Mouse (Mus musculus): ENCODE data around the gene Flna.

Flna gene

GRCm38 (mm10) chrX:74249615-74250014, at the start of gene Flna:
Gene Flna (minus strand): TSS chrX:74249820.
- peak; percentile 63 for DNase-seq

DNA sequence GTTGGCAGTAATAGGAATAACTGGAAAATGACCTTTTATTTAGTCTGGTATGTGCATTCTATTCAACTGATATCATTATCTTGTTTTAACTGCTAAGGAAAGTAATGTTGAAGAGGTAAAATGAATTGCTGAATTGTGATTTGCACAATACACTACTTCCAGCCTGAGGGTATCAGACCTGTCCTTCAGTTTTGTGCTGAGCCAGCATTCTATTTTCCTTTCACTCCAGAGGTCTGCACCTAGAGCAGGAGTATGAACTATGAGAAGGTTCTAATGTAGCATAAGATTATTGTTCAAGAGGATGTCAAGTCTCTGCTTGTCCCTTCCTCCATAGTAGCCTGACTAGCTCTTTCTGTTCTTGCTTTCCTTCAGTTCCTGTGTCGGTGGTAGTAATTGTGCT, 48.7 kb upstream of the Flna start:
- DNase-seq = no peak

GRCm38 (mm10) chrX:74296538-74297448, 47.2 kb upstream of the Flna start, which contains the start of gene Atp6ap1:
Gene Atp6ap1 (plus strand): TSS chrX:74297097.
- peak; percentile 86 for DNase-seq

- no peak for DNase-seq
Measured at GRCm38 (mm10) chrX:74293431-74293830, 43.8 kb upstream of the Flna start.

- DNase-seq = no peak
Measured at GRCm38 (mm10) chrX:74283092-74283437, 33.4 kb upstream of the Flna start.

DNA sequence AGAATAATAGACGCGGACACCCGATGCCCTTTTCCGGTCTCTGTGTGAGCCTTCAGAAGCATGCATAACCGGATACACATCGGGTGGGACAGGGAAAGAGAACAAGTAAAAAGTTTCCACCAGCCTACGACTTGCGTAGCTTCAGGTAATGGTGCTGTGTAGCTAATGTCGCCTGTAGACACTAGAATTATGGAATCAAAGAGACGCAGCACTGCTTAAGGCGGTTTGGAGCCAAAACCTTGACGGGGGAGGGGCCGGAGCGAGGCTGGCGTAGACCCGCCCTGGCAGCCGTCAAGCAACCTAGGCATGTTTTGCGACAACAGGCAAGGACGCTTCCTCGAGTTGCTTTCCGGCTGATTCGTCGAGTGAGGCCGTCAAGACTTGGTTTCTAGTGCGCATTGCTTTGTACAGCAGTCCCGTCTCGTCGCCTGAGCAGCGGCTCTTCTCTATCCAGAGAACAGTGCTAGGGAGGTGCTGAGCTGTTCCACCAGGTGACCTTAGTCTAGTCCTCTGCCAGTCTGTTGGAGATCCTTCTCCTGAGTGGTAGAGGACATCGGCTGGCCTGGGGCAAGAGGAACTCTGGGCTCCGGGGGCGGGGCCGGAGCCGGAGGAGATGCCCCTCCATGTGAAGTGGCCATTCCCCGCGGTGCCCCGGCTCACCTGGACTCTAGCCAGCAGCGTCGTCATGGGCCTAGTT, 32.9 kb upstream of the Flna start:
- peak; percentile 79 for DNase-seq

- DNase-seq = peak; percentile 23
Measured at GRCm38 (mm10) chrX:74281732-74282394, 32.2 kb upstream of the Flna start, which contains the start of the genes Taz and Dnase1l1. Gene Taz (plus strand): TSS chrX:74281912. Gene Dnase1l1 (minus strand): TSS chrX:74282337.

- no peak for DNase-seq
Measured at GRCm38 (mm10) chrX:74281041-74281731, 31.6 kb upstream of the Flna start.

GRCm38 (mm10) chrX:74277916-74278315, 28.3 kb upstream of the Flna start:
- no peak for DNase-seq

GRCm38 (mm10) chrX:74273422-74274322, 24.1 kb upstream of the Flna start:
- no peak for DNase-seq

DNA sequence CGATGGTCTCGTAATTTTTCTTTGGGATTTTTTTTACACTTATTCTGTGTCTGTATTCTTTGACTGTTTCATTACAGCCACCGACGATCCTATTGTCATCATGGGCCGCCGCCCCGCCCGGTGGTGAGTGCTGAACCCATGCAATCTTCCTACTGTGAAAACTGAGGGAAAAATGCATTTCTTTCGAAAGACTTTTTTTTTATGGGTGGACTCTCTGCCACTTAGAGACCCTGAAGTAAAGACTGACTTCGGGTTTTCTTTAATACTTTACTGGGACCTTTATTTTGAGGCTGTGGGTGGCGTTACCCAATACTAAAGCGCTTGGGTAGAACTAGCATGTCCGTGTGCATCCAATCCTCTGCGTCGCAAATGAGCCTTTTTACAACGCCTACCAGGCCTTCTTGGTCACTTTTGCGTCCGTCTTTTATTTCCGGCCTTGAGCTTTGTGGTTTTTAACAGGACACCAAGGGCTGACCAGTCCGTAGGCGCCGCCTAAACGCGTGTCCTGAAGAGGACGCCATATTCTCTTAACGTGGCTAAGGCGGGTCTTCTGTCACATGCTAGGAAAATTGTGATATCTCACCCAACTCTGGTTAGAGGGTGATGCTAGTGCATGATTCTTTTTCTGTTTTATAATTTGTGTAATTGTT, 21.4 kb upstream of the Flna start:
- DNase-seq = no peak

- peak; percentile 76 for DNase-seq
Measured at GRCm38 (mm10) chrX:74270062-74270901, 20.7 kb upstream of the Flna start, which contains the start of gene Rpl10. Gene Rpl10 (plus strand): TSS chrX:74270812.

GRCm38 (mm10) chrX:74269736-74270061, 20.1 kb upstream of the Flna start:
- DNase-seq = no peak

- DNase-seq = no peak
Measured at GRCm38 (mm10) chrX:74257746-74258145, 8.1 kb upstream of the Flna start.

GRCm38 (mm10) chrX:74254888-74255565, 5.4 kb upstream of the Flna start:
- no peak for DNase-seq

- DNase-seq = peak; percentile 78
Measured at GRCm38 (mm10) chrX:74254153-74254887, 4.7 kb upstream of the Flna start, which contains the start of gene Emd. Gene Emd (plus strand): TSS chrX:74254687.

DNA sequence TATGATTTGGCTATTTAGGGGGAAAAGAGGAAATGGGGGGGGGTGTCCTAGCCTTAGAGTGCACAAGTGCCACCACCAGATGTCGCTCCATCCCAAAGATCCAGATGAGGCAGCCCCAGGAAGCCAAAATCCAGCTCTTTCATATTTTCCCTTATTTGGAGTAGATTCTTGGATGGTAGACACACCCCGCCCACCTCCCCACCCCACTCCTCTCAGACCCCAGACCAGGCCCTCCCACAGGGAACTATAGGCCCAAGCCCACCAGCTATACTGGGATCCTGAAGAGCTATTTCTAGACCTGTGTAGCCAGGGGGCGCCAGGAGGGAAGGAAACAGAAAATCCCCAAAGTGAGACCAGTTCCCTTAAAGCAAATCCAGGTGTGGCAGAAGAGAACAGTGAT, 969 bp downstream of the Flna start:
- DNase-seq = peak; percentile 74

DNA sequence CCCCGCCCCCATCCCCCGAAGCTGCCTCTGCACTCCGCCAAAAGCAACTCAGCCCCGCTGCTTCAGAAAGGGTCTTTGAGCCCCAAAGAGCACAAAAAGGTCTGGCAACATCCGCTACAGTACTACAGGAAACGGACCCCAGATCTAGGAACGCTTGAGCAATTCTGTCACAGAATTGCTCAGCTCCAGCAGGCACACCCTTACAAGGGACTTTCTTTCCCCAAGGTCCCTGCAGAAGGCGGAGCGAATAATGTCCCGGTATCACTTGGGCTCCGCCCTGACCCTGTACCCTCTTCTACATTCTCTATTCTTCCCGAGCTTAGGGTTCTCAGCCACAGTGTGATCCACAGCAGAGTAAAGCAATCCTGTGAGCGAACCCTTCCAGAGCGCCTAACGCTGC, 2.9 kb downstream of the Flna start:
- DNase-seq = no peak

- DNase-seq = peak; percentile 69
Measured at GRCm38 (mm10) chrX:74246213-74246681, 3.4 kb downstream of the Flna start.

All from right cerebral cortex, postnatal 4 days (tissue).